Mouse (Mus musculus): Measurements from ENCODE around the gene Azgp1. TPM values are rescaled to one million over a fixed set of nuclear protein-coding genes. Genes with fewer than 3 reads are reported as not detected.
"Not testable (repeated sequence)": the region's sequence is repeated elsewhere in the genome, so short reads cannot be mapped to it uniquely, and the experiment has no call there.

The Azgp1 gene
- polyA plus RNA-seq, 1 experiment from 2014 or later = not detected

- Histone ChIP-seq H3K27me3 (ENCODE audit: poor library complexity, severe bottlenecking) (no peaks in the 10 kb centered on the region), H3K36me3 (replicated peaks) (no peaks in the 10 kb centered on the region), H3K4me1 (no peaks in the 10 kb centered on the region), H3K27ac (no peak overlapping the region), H3K9me3 (no peaks in the 10 kb centered on the region), H3K4me3 (no peak overlapping the region)
- WGBS = 74% methylated on average over 1 of the region's 1 CpGs
- no peak for DNase-seq (ENCODE audit: extremely low spot score, low spot score)
These were observed 5.9 kb upstream of the Azgp1 start for GRCm38 (mm10) chr5:137975434-137975833.

GRCm38 (mm10) chr5:137977291-137977690 lies 4.0 kb upstream of the Azgp1 start:
- no peak overlapping the region for H3K27ac ChIP-seq
- no peak overlapping the region for H3K4me3 ChIP-seq
- H3K9me3 ChIP-seq = no peaks in the 10 kb centered on the region
- H3K27me3 ChIP-seq (ENCODE audit: poor library complexity, severe bottlenecking) = no peaks in the 10 kb centered on the region
- DNase-seq (ENCODE audit: extremely low spot score, low spot score) = no peak
- no peaks in the 10 kb centered on the region for H3K4me1 ChIP-seq
- 44% methylated on average over 1 of the region's 1 CpGs for WGBS
- H3K36me3 ChIP-seq (replicated peaks) = no peaks in the 10 kb centered on the region

- no peak overlapping the region for H3K27ac ChIP-seq
- no peaks in the 10 kb centered on the region for H3K36me3 ChIP-seq (replicated peaks)
- H3K9me3 ChIP-seq = no peaks in the 10 kb centered on the region; the same call in 1 of the 2 replicates
- 71% methylated on average over 2 of the region's 2 CpGs for WGBS
- no peak for DNase-seq (ENCODE audit: extremely low spot score, low spot score)
- H3K4me3 ChIP-seq = no peak overlapping the region
- no peaks in the 10 kb centered on the region for H3K4me1 ChIP-seq
- no peaks in the 10 kb centered on the region for H3K27me3 ChIP-seq (ENCODE audit: poor library complexity, severe bottlenecking)
These were observed 2.2 kb upstream of the Azgp1 start for GRCm38 (mm10) chr5:137979081-137979480.

- H3K9me3 ChIP-seq = no peaks in the 10 kb centered on the region; the same call in 1 of the 2 replicates
- H3K4me1 ChIP-seq = no peaks in the 10 kb centered on the region
- H3K4me3 ChIP-seq = no peak overlapping the region
- WGBS = 83% methylated on average over 1 of the region's 1 CpGs
- no peak overlapping the region for H3K27ac ChIP-seq
- H3K27me3 ChIP-seq (ENCODE audit: poor library complexity, severe bottlenecking) = no peaks in the 10 kb centered on the region
- no peaks in the 10 kb centered on the region for H3K36me3 ChIP-seq (replicated peaks)
- DNase-seq (ENCODE audit: extremely low spot score, low spot score) = no peak
These were observed 5.0 kb downstream of the Azgp1 start for GRCm38 (mm10) chr5:137986351-137986750.

GRCm38 (mm10) chr5:138009437-138009836 lies 28.1 kb downstream of the Azgp1 start:
- peaks cover 14% of the 10 kb centered on the region for H3K9me3 ChIP-seq
- H3K36me3 ChIP-seq (replicated peaks) = no peaks in the 10 kb centered on the region
- no peaks in the 10 kb centered on the region for H3K4me1 ChIP-seq
- H3K27me3 ChIP-seq (ENCODE audit: poor library complexity, severe bottlenecking) = no peaks in the 10 kb centered on the region
- no peak overlapping the region for H3K27ac ChIP-seq
- H3K4me3 ChIP-seq = no peak overlapping the region
- no peak for DNase-seq (ENCODE audit: extremely low spot score, low spot score)
- 90% methylated on average over 5 of the region's 5 CpGs for WGBS

GRCm38 (mm10) chr5:138012382-138012781 lies 31.1 kb downstream of the Azgp1 start:
- Histone ChIP-seq H3K27ac (no peak overlapping the region), H3K4me1 (no peaks in the 10 kb centered on the region), H3K36me3 (replicated peaks) (no peaks in the 10 kb centered on the region), H3K27me3 (ENCODE audit: poor library complexity, severe bottlenecking) (no peaks in the 10 kb centered on the region), H3K4me3 (no peak overlapping the region), H3K9me3 (no peaks in the 10 kb centered on the region)
- DNase-seq (ENCODE audit: extremely low spot score, low spot score) = no peak
- WGBS = 90% methylated on average over 5 of the region's 5 CpGs

- H3K27ac ChIP-seq = no peak overlapping the region
- WGBS = 97% methylated on average over 2 of the region's 2 CpGs
- DNase-seq (ENCODE audit: extremely low spot score, low spot score) = no peak
- no peaks in the 10 kb centered on the region for H3K9me3 ChIP-seq
- no peaks in the 10 kb centered on the region for H3K4me1 ChIP-seq
- H3K36me3 ChIP-seq (replicated peaks) = no peaks in the 10 kb centered on the region
- H3K27me3 ChIP-seq (ENCODE audit: poor library complexity, severe bottlenecking) = no peaks in the 10 kb centered on the region
- H3K4me3 ChIP-seq = no peak overlapping the region
These were observed 35.2 kb downstream of the Azgp1 start for GRCm38 (mm10) chr5:138016530-138016929.

GRCm38 (mm10) chr5:138016997-138017396 lies 35.7 kb downstream of the Azgp1 start:
- Histone ChIP-seq H3K9me3 (no peaks in the 10 kb centered on the region), H3K36me3 (replicated peaks) (no peaks in the 10 kb centered on the region), H3K27ac (no peak overlapping the region), H3K27me3 (ENCODE audit: poor library complexity, severe bottlenecking) (no peaks in the 10 kb centered on the region), H3K4me3 (no peak overlapping the region), H3K4me1 (no peaks in the 10 kb centered on the region)
- no peak for DNase-seq (ENCODE audit: extremely low spot score, low spot score)

GRCm38 (mm10) chr5:138019577-138019976 lies 38.3 kb downstream of the Azgp1 start:
- H3K4me1 ChIP-seq; H3K27ac ChIP-seq; H3K36me3 ChIP-seq (replicated peaks); H3K27me3 ChIP-seq (ENCODE audit: poor library complexity, severe bottlenecking); H3K9me3 ChIP-seq; H3K4me3 ChIP-seq; DNase-seq (ENCODE audit: extremely low spot score, low spot score): not testable (repeated sequence)
- WGBS = 87% methylated on average over 4 of the region's 4 CpGs

- H3K9me3 ChIP-seq; DNase-seq (ENCODE audit: extremely low spot score, low spot score); H3K4me1 ChIP-seq; H3K27me3 ChIP-seq (ENCODE audit: poor library complexity, severe bottlenecking); H3K27ac ChIP-seq; H3K36me3 ChIP-seq (replicated peaks); H3K4me3 ChIP-seq: not testable (repeated sequence)
- 91% methylated on average over 3 of the region's 7 CpGs for WGBS
These were observed 39.7 kb downstream of the Azgp1 start, which contains the start of the genes Smok3a and Smok3b for GRCm38 (mm10) chr5:138020961-138021479. TSS of gene Smok3a (plus strand) at chr5:138021261. TSS of gene Smok3b (plus strand) at chr5:138021429.

Other genes starting within 250 kb of the Azgp1 start
- 2.9 and 5.1 TPM in 2 replicates for gene Nyap1, start 239.9 kb upstream of the Azgp1 start, polyA plus RNA-seq (2016; fragmentation: Nextera tagmentation; extraction: Ambion mirVana)
- 71.0 and 72.0 TPM in 2 replicates for gene Tsc22d4, start 235.8 kb upstream of the Azgp1 start, polyA plus RNA-seq (2016; fragmentation: Nextera tagmentation; extraction: Ambion mirVana)
- 47.5 and 49.2 TPM in 2 replicates for gene Ppp1r35, start 202.7 kb upstream of the Azgp1 start, polyA plus RNA-seq (2016; fragmentation: Nextera tagmentation; extraction: Ambion mirVana)
- gene Mepce, start 193.9 kb upstream of the Azgp1 start, polyA plus RNA-seq (2016; fragmentation: Nextera tagmentation; extraction: Ambion mirVana) = 10.0 and 11.5 TPM in 2 replicates
- gene Zcwpw1, start 193.7 kb upstream of the Azgp1 start, polyA plus RNA-seq (2016; fragmentation: Nextera tagmentation; extraction: Ambion mirVana) = 12.9 and 14.8 TPM in 2 replicates
- 0.43 and 0.58 TPM in 2 replicates for gene Pilra, start 145.2 kb upstream of the Azgp1 start, polyA plus RNA-seq (2016; fragmentation: Nextera tagmentation; extraction: Ambion mirVana)
- gene Pilrb1, start 123.4 kb upstream of the Azgp1 start, polyA plus RNA-seq (2016; fragmentation: Nextera tagmentation; extraction: Ambion mirVana) = not detected in 2 replicates
- not detected in 2 replicates for gene Pilrb2, start 109.7 kb upstream of the Azgp1 start, polyA plus RNA-seq (2016; fragmentation: Nextera tagmentation; extraction: Ambion mirVana)
- gene Cyp3a13, start 59.9 kb upstream of the Azgp1 start, polyA plus RNA-seq (2016; fragmentation: Nextera tagmentation; extraction: Ambion mirVana) = not detected in 2 replicates
- gene Gjc3, start 18.4 kb upstream of the Azgp1 start, polyA plus RNA-seq (2016; fragmentation: Nextera tagmentation; extraction: Ambion mirVana) = not detected in 2 replicates
- gene Smok3a, start 39.7 kb downstream of the Azgp1 start, polyA plus RNA-seq (2016; fragmentation: Nextera tagmentation; extraction: Ambion mirVana) = not detected in 2 replicates
- gene Smok3b, start 39.9 kb downstream of the Azgp1 start, polyA plus RNA-seq (2016; fragmentation: Nextera tagmentation; extraction: Ambion mirVana) = not detected in 2 replicates
- not detected in 2 replicates for gene Smok3c, start 71.7 kb downstream of the Azgp1 start, polyA plus RNA-seq (2016; fragmentation: Nextera tagmentation; extraction: Ambion mirVana)
- 25.2 and 25.3 TPM in 2 replicates for gene Zkscan1, start 103.6 kb downstream of the Azgp1 start, polyA plus RNA-seq (2016; fragmentation: Nextera tagmentation; extraction: Ambion mirVana)
- gene Zscan21, start 135.4 kb downstream of the Azgp1 start, polyA plus RNA-seq (2016; fragmentation: Nextera tagmentation; extraction: Ambion mirVana) = 98.4 and 105 TPM in 2 replicates
- 37.0 and 38.7 TPM in 2 replicates for gene Zfp113, start 174.2 kb downstream of the Azgp1 start, polyA plus RNA-seq (2016; fragmentation: Nextera tagmentation; extraction: Ambion mirVana)
- gene Cops6, start 179.6 kb downstream of the Azgp1 start, polyA plus RNA-seq (2016; fragmentation: Nextera tagmentation; extraction: Ambion mirVana) = 348 and 351 TPM in 2 replicates
- 32.7 TPM in 2 replicates for gene Ap4m1, start 190.5 kb downstream of the Azgp1 start, polyA plus RNA-seq (2016; fragmentation: Nextera tagmentation; extraction: Ambion mirVana)
- 444 and 449 TPM in 2 replicates for gene Mcm7, start 190.9 kb downstream of the Azgp1 start, polyA plus RNA-seq (2016; fragmentation: Nextera tagmentation; extraction: Ambion mirVana)
- 151 and 155 TPM in 2 replicates for gene Taf6, start 205.9 kb downstream of the Azgp1 start, polyA plus RNA-seq (2016; fragmentation: Nextera tagmentation; extraction: Ambion mirVana)
- 51.4 and 56.7 TPM in 2 replicates for gene Cnpy4, start 206.0 kb downstream of the Azgp1 start, polyA plus RNA-seq (2016; fragmentation: Nextera tagmentation; extraction: Ambion mirVana)
- gene Mblac1, start 212.8 kb downstream of the Azgp1 start, polyA plus RNA-seq (2016; fragmentation: Nextera tagmentation; extraction: Ambion mirVana) = 8.9 and 10.4 TPM in 2 replicates
- not detected in 2 replicates for gene Nxpe5, start 244.4 kb downstream of the Azgp1 start, polyA plus RNA-seq (2016; fragmentation: Nextera tagmentation; extraction: Ambion mirVana)